Mouse (Mus musculus) spleen, adult 12 weeks (tissue): ENCODE results near the gene Snapin.

ENCODE experiments used
- DNase-seq: peaks from one replicate; pipeline ENCODE4 v3.0.0; 2022; ENCODE audit warnings: low spot score

Snapin gene

DNA sequence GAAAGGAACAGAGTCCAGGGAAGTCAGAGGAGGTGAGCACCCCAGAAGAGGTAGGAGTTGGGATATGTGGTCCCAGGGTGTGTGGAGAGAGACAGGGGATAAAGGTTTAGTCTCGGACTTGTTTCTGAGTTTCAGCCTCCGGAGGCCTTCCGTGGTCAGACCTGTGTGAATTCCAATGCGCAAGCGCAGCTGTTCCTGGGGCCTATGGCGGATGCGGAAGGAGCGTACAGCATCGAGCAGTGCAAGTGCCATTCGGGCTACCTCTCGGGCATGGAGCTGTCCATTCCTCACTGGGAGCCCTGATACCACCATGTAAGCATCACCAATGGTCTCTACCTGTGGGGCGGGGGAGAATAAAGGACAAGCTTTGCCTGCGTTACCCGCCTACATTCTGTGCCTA is 35.9 kb downstream of the Snapin start:
- DNase-seq: no peak

DNA sequence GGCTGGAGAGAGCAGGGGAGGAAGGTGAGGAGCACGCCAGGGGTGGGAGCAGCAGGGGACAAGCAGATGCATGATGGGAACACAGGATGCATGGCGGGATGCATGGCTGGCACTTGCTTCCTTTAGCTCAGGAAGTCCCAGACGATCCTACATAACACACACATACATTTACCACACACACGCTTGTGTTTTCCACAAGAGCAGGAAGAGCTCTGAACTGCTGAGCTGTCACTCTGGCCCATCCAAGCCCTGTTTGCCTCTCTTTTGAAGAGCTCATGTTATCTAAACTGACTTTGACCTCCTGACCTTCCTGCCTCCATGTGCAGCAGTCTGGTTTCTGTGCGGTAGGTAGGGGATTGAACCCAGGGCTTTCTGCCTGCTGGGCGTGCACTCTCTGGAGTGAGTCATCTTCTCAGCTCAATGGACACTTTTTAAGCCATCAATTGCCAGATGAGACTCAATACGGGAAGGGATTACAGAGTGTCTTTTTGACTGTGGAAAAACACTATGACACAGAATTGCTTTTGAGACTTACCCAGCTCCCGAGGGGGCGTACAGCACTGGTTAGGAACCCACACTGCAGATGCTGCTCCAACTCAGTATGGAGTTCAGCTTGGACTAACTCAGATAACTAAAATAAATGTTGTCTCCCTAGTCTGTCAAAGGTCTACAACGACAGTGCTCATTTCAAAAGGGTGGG is 39.3 kb downstream of the Snapin start:
- no peak for DNase-seq

DNA sequence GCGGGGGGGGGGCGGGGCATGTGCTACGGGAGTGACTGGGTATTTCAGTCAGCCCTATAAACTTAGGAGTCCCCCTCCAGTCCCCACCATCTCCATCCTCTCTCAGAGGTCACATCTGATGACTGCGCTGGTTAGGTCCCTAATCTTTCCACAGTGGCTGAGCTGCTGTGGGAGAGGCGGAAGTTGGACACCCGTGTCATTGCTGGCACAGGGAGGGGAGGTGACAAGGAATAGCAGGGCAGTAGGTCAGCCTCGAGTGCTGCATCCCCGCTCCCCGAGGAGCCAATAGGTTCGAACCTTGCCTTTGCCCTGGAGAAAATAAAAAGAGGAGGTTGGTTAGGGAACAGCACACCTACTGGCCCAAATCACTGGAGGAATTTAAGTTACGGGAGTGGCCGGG is 40.0 kb downstream of the Snapin start:
- DNase-seq: no peak

DNA sequence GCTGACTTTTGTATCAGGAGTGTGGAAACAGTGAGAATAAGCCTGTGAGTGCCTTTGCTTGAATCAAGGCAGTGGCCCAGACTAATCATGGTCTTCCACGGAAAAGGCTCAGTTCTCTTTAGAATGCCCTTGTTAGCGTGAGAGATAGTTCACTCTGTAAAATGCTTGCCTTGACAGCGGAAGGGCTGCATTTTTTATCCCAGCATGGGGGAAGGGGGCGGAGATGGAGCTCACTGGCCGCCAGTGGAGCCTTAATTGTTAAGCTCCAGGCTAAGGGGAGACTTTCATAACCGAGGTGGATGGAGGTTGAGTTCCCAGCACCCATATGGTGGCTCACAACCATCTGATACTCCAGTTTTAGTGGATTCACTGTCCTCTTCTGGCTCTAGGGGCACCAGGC is 42.2 kb downstream of the Snapin start:
- no peak for DNase-seq

DNA sequence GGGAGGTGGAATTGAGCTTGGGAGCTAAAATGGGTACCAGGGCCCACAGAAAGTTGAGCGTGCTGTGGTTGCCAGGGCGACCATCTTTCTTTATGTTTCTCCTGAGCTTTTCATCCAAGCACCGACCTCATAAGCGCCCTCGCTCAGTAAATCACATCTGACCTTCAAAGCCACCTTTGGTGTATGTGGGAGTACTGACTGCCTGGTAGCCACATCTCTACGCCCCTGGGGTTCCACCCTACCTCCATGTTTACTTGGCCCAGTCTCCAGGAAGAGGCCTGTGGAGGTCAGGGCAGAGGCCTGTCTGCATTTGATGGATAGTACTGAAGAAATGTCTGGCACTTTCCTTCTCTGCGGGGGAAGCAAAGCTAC is 43.7 kb downstream of the Snapin start:
- DNase-seq: no peak

DNA sequence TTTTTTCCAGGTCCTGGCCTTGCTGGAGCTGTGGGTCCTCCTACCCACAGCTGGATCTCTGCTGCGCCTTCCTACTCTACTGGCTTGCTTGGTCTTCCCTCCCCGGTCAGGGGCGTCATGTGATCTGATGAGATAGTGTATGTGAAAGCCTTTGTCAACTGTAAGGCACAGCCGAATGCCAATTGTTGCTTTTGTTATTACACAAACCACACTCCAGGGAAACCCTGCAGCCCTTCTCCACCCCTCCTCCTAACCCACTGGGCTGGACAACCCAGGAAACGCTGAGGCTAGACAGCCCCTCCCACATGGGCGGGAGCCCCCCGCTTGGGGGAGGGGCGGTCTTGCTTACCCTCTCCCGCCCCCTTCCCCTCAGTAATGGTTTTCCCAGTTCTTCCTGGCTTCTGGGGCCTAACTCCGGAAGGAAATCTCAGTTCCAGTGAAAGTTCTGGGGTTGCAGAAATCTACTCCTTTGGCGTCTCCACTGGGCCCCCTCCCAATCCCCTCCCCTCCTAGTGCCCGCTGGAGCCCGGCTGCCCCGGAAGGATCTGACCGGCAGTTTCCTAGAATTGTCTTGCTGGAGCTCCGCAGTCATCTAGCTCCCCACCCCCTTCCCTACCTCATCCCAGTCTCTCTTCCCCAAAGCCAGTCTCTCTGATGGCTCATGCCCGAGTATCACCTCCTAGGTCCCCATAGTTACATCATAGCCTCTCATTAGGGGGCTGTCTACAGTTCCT is 44.3 kb downstream of the Snapin start:
- no peak for DNase-seq

DNA sequence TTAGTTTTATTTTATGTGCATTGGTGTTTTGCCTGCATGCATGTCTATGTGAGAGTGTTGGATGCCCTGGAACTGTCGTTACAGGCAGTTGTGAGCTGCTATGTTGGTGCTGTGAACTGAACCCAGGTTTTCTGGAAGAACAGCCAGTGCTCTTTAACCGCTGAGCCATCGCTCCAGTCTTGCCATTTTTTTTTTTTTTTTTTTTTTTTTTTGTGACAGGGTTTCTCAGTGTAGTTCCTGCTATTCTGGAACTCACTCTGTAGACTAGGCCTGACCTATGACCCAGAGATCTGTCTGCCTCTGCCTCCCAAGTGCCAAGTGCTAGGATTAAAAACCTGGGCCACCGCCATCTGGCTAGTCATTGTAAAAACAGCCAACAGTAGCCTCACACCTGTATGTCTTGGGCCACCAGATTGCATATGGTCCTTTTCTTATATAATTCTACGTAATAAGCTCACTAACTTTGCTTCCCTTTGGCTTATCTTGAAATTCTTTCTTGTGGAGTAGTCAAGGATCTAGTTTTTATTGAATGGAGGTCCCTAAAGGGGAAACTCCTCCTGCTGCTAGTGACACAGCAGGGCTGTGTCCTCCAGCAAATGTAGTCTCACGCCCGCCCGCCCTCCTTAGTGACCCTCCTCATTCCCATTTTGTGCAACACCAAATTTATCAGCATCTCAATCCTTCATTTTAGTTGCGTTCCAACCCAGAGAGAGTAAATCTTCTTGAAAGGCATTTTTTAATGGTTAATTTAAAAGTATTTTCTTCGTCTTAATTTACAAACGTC is 45.2 kb downstream of the Snapin start:
- DNase-seq: no peak

DNA sequence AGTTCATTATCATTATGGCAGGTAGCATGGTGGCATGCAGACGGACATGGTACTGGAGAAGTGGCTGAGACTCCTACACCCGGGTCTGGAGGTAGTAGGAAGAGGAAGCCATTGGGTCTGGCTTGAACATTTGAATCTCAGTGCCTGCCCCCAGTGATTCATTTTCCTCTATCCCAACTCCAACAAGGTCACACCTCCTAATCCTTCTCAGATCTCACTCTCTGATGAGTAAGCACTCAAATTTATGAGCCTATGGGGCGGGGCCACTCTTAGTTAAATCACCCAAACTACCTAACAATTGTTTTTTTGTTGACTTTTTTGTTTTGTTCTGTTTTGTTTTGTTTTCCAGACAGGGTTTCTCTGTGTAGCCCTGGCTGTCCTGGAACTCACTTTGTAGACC is 46.9 kb downstream of the Snapin start:
- no peak for DNase-seq

DNA sequence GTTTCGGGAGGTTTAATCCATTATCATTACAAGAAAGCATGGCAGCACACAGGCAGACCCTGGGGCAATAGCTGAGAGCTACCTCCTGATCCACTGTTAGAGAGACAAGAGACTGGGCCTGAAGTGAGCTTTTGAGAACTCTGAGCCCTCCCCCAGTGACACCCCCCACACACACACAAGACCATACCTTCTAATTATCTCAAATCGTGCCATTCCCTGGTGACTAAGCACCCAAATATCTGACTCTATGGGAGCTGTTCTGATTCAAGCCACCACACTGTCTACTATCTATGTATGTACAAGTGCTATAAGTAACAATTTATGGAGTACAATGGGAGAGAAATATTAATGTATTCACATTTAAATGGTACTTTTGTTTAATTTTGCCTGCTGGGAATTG is 50.1 kb downstream of the Snapin start:
- no peak for DNase-seq
